Mouse (Mus musculus) 3T3-L1 (cell line): ENCODE data around the gene Tmem236.

Experiments used
- DNase-seq: peaks from one replicate; pipeline ENCODE4 v3.0.0-alpha.2; 2015; ENCODE audit warnings: low read depth, low spot score

Gene Tmem236

DNA sequence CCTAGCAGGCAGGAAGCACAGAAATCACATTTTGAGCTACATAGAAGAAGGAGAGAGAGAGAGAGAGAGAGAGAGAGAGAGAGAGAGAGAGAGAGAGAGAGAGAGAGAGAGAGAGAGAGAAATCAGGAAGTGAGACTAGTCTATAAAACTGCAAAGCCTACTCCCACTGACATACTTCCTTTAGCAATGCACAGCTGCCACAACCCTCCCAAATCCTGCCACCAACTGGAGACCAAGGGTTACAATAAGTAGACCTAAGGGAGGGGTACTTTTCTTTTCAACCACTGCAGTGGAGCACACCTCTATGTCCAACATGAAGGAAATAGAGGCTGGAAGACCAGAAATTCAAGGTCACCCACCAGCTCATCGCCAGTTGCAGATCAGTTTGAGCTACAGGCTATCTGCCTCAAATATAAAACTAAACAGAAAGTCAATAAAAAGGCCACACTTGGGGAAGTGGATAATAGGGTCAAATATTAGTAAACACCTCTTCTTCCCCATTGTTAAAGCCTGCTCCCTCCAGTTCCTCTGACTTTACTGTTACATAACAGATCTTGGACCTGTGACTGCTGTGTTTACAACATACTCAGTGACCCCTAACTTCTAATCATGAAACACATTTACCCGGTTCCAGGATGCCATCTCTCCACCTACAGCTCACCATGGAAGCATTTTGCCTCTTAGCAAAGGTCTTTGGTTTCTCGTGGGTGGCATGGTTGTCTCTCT is 75.7 kb downstream of the Tmem236 start:
- DNase-seq, result no peak

DNA sequence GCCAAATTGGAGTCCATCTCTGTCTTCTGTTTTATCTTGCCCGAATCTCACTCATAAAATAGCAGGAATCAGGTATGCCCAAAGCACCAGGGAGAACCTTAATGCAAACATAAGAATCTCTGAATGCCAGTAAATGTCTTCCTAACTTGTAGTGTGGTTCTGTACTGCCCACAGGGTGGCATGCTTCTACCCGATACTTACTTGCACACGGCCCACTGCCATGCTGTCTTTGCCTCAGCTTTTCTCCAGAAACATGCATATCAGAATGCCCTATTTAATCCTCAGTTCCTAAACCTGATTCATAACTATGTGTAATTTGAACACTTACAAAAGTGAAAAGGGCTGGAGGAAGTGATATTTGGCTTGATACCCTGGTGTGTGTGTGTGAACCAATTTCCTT is 77.6 kb downstream of the Tmem236 start:
- DNase-seq, result no peak

DNA sequence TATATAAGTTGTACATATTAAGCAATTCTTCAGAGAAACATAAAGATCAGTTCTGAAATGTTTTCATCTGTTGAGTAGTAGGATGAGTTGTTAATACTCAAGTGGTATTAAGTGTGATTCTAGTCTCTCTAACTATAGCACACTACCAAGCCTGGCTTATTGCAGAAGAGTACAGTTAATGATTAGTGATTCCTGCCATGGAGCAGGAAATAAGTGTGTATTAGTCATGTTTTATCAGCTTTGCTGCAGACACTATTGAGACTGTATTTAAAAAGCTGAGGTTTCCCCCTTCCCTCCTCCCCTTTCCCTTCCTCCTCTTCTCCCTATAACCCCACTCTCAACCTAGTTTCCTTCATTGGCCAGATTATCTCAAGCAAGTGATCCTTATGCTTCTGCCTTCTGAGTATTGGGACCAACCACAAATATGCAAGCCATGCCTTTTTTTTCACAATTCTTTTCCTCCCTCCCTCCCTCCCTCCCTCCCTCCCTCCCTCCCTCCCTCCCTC is 84.1 kb downstream of the Tmem236 start:
- DNase-seq, result no peak

DNA sequence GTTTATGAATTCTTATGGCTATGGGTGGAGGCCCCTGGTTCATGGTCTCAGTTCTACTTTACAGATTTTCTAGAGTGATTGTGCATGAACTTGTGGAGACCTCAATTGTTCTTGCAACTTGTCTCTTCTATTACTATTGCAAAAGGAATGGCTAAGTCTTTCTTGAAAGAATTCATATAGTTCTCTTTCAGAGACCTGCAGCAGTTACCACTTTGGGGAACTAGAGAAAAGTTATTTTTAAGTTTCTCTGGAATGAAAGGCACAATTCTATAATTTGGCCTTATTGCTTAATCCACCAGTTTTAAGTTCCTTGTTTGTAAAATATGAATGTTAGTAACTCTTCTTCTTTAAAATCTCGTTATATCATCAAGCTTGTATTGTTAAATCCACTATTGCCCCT is 87.8 kb downstream of the Tmem236 start:
- no peak for DNase-seq

DNA sequence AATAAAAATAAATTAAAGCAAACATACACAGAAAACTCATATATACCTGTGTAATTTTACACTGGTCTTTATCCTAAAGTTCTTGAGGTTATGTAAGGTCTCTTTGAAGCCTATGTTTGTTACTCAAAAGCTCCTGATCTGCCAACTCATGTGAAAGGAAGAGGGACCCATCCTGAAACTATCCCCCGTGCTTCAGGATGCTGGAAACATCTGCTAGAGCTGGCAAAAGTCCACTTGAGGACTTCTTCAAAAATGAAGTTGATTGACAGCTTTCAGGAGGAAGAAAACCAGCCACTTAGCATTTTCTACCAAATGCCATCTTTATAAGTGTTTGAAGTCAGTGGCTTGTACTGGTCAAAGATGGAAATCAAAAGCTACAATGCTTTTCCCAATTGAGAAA is 94.8 kb downstream of the Tmem236 start:
- DNase-seq, result no peak
